Mouse (Mus musculus) cerebellum, postnatal 25 days (tissue): Measurements from ENCODE around the gene Ebpl.

Experiments used
- DNase-seq, 2 experiments: peaks; one replicate each; pipeline ENCODE4 v3.0.0; 2021; ENCODE audit warnings: mixed read lengths in 2 of 2

The Ebpl gene

GRCm38 (mm10) chr14:61360131-61360980 lies at the start of gene Ebpl:
Gene Ebpl, minus strand, starts transcription at chr14:61360439.
- peak; percentile 93 to 94 for DNase-seq

GRCm38 (mm10) chr14:61410020-61410419 lies 49.8 kb upstream of the Ebpl start:
- DNase-seq = no peak

- DNase-seq = no peak
Observed at GRCm38 (mm10) chr14:61407055-61407454, 46.8 kb upstream of the Ebpl start.

GRCm38 (mm10) chr14:61405761-61406160 lies 45.5 kb upstream of the Ebpl start:
- DNase-seq = no peak

GRCm38 (mm10) chr14:61404941-61405340 lies 44.7 kb upstream of the Ebpl start:
- no peak for DNase-seq

GRCm38 (mm10) chr14:61394745-61395144 lies 34.5 kb upstream of the Ebpl start:
- DNase-seq = no peak

- no peak for DNase-seq
Observed at GRCm38 (mm10) chr14:61390586-61390985, 30.3 kb upstream of the Ebpl start.

- peak in 1 of 2 experiments; percentile 53 for DNase-seq
Observed at GRCm38 (mm10) chr14:61367290-61367689, 7.1 kb upstream of the Ebpl start.

GRCm38 (mm10) chr14:61364656-61365055 lies 4.4 kb upstream of the Ebpl start:
- DNase-seq = peak; percentile 41 to 66

GRCm38 (mm10) chr14:61363734-61364133 lies 3.5 kb upstream of the Ebpl start:
- no peak for DNase-seq

GRCm38 (mm10) chr14:61362268-61362667 lies 2.0 kb upstream of the Ebpl start:
- no peak for DNase-seq

GRCm38 (mm10) chr14:61360981-61361511 lies 807 bp upstream of the Ebpl start:
- DNase-seq = no peak

- no peak for DNase-seq
Observed at GRCm38 (mm10) chr14:61354251-61355235, 5.7 kb downstream of the Ebpl start.

- DNase-seq = no peak
Observed at GRCm38 (mm10) chr14:61350808-61351207, 9.4 kb downstream of the Ebpl start.

GRCm38 (mm10) chr14:61349876-61350275 lies 10.4 kb downstream of the Ebpl start:
- no peak for DNase-seq

- DNase-seq = peak; percentile 49 to 72
Observed at GRCm38 (mm10) chr14:61346827-61347698, 13.2 kb downstream of the Ebpl start.

- no peak for DNase-seq
Observed at GRCm38 (mm10) chr14:61344590-61344989, 15.6 kb downstream of the Ebpl start.

GRCm38 (mm10) chr14:61339381-61339780 lies 20.9 kb downstream of the Ebpl start:
- no peak for DNase-seq

- DNase-seq = peak; percentile 86 to 92
Observed at GRCm38 (mm10) chr14:61330996-61331561, 29.2 kb downstream of the Ebpl start.

- DNase-seq = peak; percentile 61 to 68
Observed at GRCm38 (mm10) chr14:61330591-61330990, 29.6 kb downstream of the Ebpl start.

GRCm38 (mm10) chr14:61327618-61328450 lies 32.4 kb downstream of the Ebpl start:
- DNase-seq = peak; percentile 90 to 91
